Mouse (Mus musculus) embryonic facial prominence, embryonic 11.5 days (tissue): ENCODE results near the gene Moap1. TPM values are rescaled to one million over a fixed set of nuclear protein-coding genes. Genes with fewer than 3 reads are reported as not detected.

Source experiments
- ATAC-seq: fragments of 200-750 bp; cut with Nextera tagmentation; replicated peaks from 2 replicates; pipeline ENCODE4 v1.8.0; 2017; ENCODE audit warnings: low read depth; ENCODE audit not compliant: insufficient number of reproducible peaks, low FRiP score, low TSS enrichment
- DNase-seq: peaks from one replicate; pipeline ENCODE4 v3.0.0-alpha.2; 2015; ENCODE audit warnings: low spot score
- H3K27ac ChIP-seq: fragments of 300-500 bp; sonication (generic); replicated peaks from 2 replicates; pipeline ENCODE4 v1.5.1; 2014; ENCODE audit warnings: mild to moderate bottlenecking, low read depth, low read length, control low read depth
- H3K27me3 ChIP-seq: fragments of 300-500 bp; sonication (generic); 2 replicates; pipeline ENCODE4 v1.6.1; 2014; ENCODE audit warnings: mild to moderate bottlenecking, low read length, moderate library complexity, mixed read lengths; ENCODE audit not compliant: control insufficient read depth, insufficient read depth
- H3K36me3 ChIP-seq: fragments of 300-500 bp; sonication (generic); replicated peaks from 2 replicates; pipeline ENCODE4 v1.6.1; 2014; ENCODE audit warnings: low read depth, mild to moderate bottlenecking, low read length, moderate library complexity, mixed read lengths; ENCODE audit not compliant: control insufficient read depth, insufficient read depth
- H3K4me1 ChIP-seq: fragments of 300-500 bp; sonication (generic); 2 replicates; pipeline ENCODE4 v1.6.1; 2014; ENCODE audit warnings: low read length, mixed read lengths; ENCODE audit not compliant: control insufficient read depth, insufficient read depth
- H3K4me2 ChIP-seq: fragments of 300-500 bp; sonication (generic); 2 replicates; pipeline ENCODE4 v1.6.1; 2014; ENCODE audit warnings: low read depth, mild to moderate bottlenecking, control low read depth, low read length, moderate library complexity
- H3K4me3 ChIP-seq: fragments of 300-500 bp; sonication (generic); 2 replicates; pipeline ENCODE4 v1.5.1; 2014; ENCODE audit warnings: low read depth, low read length, control low read depth
- H3K9ac ChIP-seq: fragments of 300-500 bp; sonication (generic); replicated peaks from 2 replicates; pipeline ENCODE4 v1.6.1; 2014; ENCODE audit warnings: mild to moderate bottlenecking, control low read depth, low read length
- H3K9me3 ChIP-seq: fragments of 300-500 bp; sonication (generic); replicated peaks from 2 replicates; pipeline ENCODE4 v1.6.1; 2016; ENCODE audit warnings: mild to moderate bottlenecking, low read length, inconsistent platforms, mixed read lengths; ENCODE audit not compliant: control insufficient read depth
- WGBS: fragments of 180-500 bp; shearing (Covaris S2); extraction: QIAGEN DNeasy Blood & Tissue Kit; methylation state at CpG from one replicate; pipeline ENCODE4 v1.1.7; 2014; 5-methylcytosine and 5-hydroxymethylcytosine counted together
- polyA plus RNA-seq: library from polyadenylated mRNA; unstranded; fragments of >200 nt; fragmentation: Nextera tagmentation; extraction: Ambion mirVana; gene quantifications from 2 replicates; pipeline ENCODE4 v1.2.1, GENCODE M21; 2014

The Moap1 gene
- polyA plus RNA-seq, 1 experiment from 2014 or later: 37.2 TPM

- Histone ChIP-seq H3K27ac (no peak overlapping the region), H3K9me3 (no peaks in the 10 kb centered on the region), H3K36me3 (no peaks in the 10 kb centered on the region), H3K27me3 (no peaks in the 10 kb centered on the region), H3K9ac (no peak overlapping the region), H3K4me2 (no peak overlapping the region), H3K4me3 (no peak overlapping the region), H3K4me1 (peaks cover 3% of the 10 kb centered on the region; the same call in 1 of the 2 replicates)
- ATAC-seq (no peak), DNase-seq (peak; percentile 37)
- 68% methylated on average over 3 of the region's 3 CpGs for WGBS
Observed at GRCm38 (mm10) chr12:102740285-102740684, 3.2 kb downstream of the Moap1 start.

- DNase-seq (no peak), ATAC-seq (no peak)
- Histone ChIP-seq H3K36me3 (no peaks in the 10 kb centered on the region), H3K27ac (no peak overlapping the region), H3K9ac (no peak overlapping the region), H3K27me3 (no peaks in the 10 kb centered on the region), H3K4me1 (peaks cover 3% of the 10 kb centered on the region; the same call in 1 of the 2 replicates), H3K4me2 (no peak overlapping the region), H3K4me3 (no peak overlapping the region), H3K9me3 (no peaks in the 10 kb centered on the region)
- WGBS: 83% methylated on average over 5 of the region's 5 CpGs
Observed at GRCm38 (mm10) chr12:102739096-102739495, 4.4 kb downstream of the Moap1 start.

- Histone ChIP-seq H3K4me2 (no peak overlapping the region), H3K4me3 (no peak overlapping the region), H3K9me3 (no peaks in the 10 kb centered on the region), H3K27me3 (no peaks in the 10 kb centered on the region), H3K27ac (no peak overlapping the region), H3K9ac (no peak overlapping the region), H3K4me1 (peaks cover 7% of the 10 kb centered on the region; the same call in 1 of the 2 replicates), H3K36me3 (no peaks in the 10 kb centered on the region)
- peak; percentile 77 for DNase-seq
- no peak for ATAC-seq
- 12% methylated on average over 5 of the region's 5 CpGs for WGBS
Observed at GRCm38 (mm10) chr12:102733381-102733780, 10.1 kb downstream of the Moap1 start.

- ATAC-seq: no peak
- H3K9me3 ChIP-seq: no peaks in the 10 kb centered on the region
- no peaks in the 10 kb centered on the region for H3K36me3 ChIP-seq
- H3K27ac ChIP-seq: peak overlapping the region; percentile 69
- H3K27me3 ChIP-seq: no peaks in the 10 kb centered on the region
- H3K4me1 ChIP-seq: peaks cover 7% of the 10 kb centered on the region; the same call in 1 of the 2 replicates
- H3K4me3 ChIP-seq: no peak overlapping the region
- peak overlapping the region; percentile 24; the same call in 1 of the 2 replicates for H3K4me2 ChIP-seq
- H3K9ac ChIP-seq: peak overlapping the region; percentile 40
- WGBS: 40% methylated on average over 16 of the region's 16 CpGs
- peak; percentile 31 for DNase-seq
Observed at GRCm38 (mm10) chr12:102730798-102731619, 12.5 kb downstream of the Moap1 start.

- H3K9ac ChIP-seq: peak overlapping the region; percentile 41
- WGBS: 32% methylated on average over 26 of the region's 26 CpGs
- H3K27ac ChIP-seq: peak overlapping the region; percentile 80
- ATAC-seq (peak; percentile 98), DNase-seq (peak; percentile 96)
- H3K9me3 ChIP-seq: no peaks in the 10 kb centered on the region
- H3K4me2 ChIP-seq: peak overlapping the region; percentile 37
- H3K4me1 ChIP-seq: peaks cover 7% of the 10 kb centered on the region; the same call in 1 of the 2 replicates
- no peaks in the 10 kb centered on the region for H3K27me3 ChIP-seq
- H3K36me3 ChIP-seq: no peaks in the 10 kb centered on the region
- no peak overlapping the region for H3K4me3 ChIP-seq
Observed at GRCm38 (mm10) chr12:102729855-102730797, 13.3 kb downstream of the Moap1 start.

- Histone ChIP-seq H3K4me3 (no peak overlapping the region), H3K9ac (no peak overlapping the region), H3K4me2 (no peak overlapping the region), H3K4me1 (peaks cover 5% of the 10 kb centered on the region; the same call in 1 of the 2 replicates), H3K36me3 (no peaks in the 10 kb centered on the region), H3K9me3 (no peaks in the 10 kb centered on the region), H3K27me3 (no peaks in the 10 kb centered on the region), H3K27ac (no peak overlapping the region)
- ATAC-seq: no peak
- DNase-seq: no peak
- WGBS: 71% methylated on average over 7 of the region's 7 CpGs
Observed at GRCm38 (mm10) chr12:102725761-102726175, 17.7 kb downstream of the Moap1 start.

- 92% methylated on average over 6 of the region's 6 CpGs for WGBS
- no peak overlapping the region for H3K9ac ChIP-seq
- no peaks in the 10 kb centered on the region for H3K27me3 ChIP-seq
- ATAC-seq: no peak
- DNase-seq: no peak
- no peaks in the 10 kb centered on the region for H3K36me3 ChIP-seq
- no peak overlapping the region for H3K4me3 ChIP-seq
- H3K27ac ChIP-seq: no peak overlapping the region
- peaks cover 3% of the 10 kb centered on the region; the same call in 1 of the 2 replicates for H3K4me1 ChIP-seq
- no peak overlapping the region for H3K4me2 ChIP-seq
- no peaks in the 10 kb centered on the region for H3K9me3 ChIP-seq
Observed at GRCm38 (mm10) chr12:102725146-102725545, 18.3 kb downstream of the Moap1 start.
